Mouse (Mus musculus): ENCODE results near the gene 4930430A15Rik. TPM values are rescaled to one million over a fixed set of nuclear protein-coding genes. Genes with fewer than 3 reads are reported as not detected.

4930430A15Rik gene
- polyA plus RNA-seq (2014; fragmentation: Nextera tagmentation; extraction: Ambion mirVana): not detected in 2 replicates

DNA sequence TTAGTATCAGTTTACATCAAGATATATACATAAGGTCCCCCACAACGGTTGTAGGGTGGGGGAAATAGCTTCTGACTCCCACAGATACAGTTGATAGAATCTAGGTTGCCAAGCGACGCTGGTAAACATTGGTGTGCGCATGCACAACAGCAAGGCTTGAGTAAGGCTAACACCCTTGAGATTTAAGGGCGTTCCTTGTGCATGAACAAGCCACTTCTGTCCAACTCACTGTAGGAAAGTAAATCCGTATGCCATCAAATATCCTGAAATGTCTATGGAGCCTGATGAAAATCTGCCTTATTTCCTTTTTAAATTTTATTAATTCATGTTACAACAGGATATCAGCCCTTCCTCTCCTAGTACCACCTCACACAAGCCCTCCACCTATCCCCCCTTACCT, at the start of gene 4930430A15Rik:
Gene 4930430A15Rik, minus strand, starts transcription at position 101 of the 400 bp plus-strand sequence.
- Histone ChIP-seq H3K4me3 (ENCODE audit: low read depth, low read length) (no peak within 1 kb of the TSS), H3K9ac (ENCODE audit: low read depth, low read length) (no peak within 1 kb of the TSS), H3K4me1 (ENCODE audit: control insufficient read depth, insufficient read depth, low read length) (no peaks in the 10 kb centered on the region), H3K36me3 (ENCODE audit: control insufficient read depth, insufficient read depth, low read length) (no peaks in the 10 kb centered on the region), H3K27ac (replicated peaks; ENCODE audit: low read depth, low read length) (no peak within 1 kb of the TSS), H3K27me3 (replicated peaks; ENCODE audit: control insufficient read depth, insufficient read depth, low read length) (no peaks in the 10 kb centered on the region), H3K4me2 (ENCODE audit: low read depth, low read length) (no peak within 1 kb of the TSS), H3K9me3 (ENCODE audit: control insufficient read depth, low read length) (no peaks in the 10 kb centered on the region)
- ATAC-seq (ENCODE audit: low read depth) (no peak), DNase-seq (ENCODE audit: low spot score) (no peak)
- WGBS: 85% methylated on average over 6 of the region's 6 CpGs

DNA sequence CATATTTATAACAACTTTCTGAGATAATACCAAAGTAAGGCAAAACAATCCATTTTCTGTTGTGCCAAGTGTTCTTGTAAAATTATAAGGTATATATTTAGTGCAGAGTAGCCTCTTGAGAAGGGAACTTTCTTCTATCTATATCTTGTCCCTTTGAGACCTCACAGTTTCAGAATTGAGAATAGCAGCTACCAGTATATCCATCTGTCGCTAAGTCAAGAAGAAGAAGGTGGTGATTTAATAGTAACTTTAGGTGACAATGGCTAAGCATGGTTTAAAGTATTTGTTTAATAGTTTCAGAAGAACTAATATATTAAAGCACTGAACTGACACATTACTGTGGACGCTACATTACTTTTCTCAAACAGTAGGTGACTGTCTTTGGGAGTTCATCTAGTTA, 44.6 kb upstream of the 4930430A15Rik start, which contains the start of gene Olfr1277:
Gene Olfr1277, minus strand, starts transcription at position 101 of the 400 bp plus-strand sequence.
- Histone ChIP-seq H3K4me2 (ENCODE audit: low read depth, low read length) (no peak within 1 kb of the TSS), H3K9ac (ENCODE audit: low read depth, low read length) (no peak within 1 kb of the TSS), H3K36me3 (ENCODE audit: control insufficient read depth, insufficient read depth, low read length) (no peaks in the 10 kb centered on the region), H3K9me3 (ENCODE audit: control insufficient read depth, low read length) (no peaks in the 10 kb centered on the region), H3K27ac (replicated peaks; ENCODE audit: low read depth, low read length) (no peak within 1 kb of the TSS), H3K4me1 (ENCODE audit: control insufficient read depth, insufficient read depth, low read length) (no peaks in the 10 kb centered on the region), H3K4me3 (ENCODE audit: low read depth, low read length) (no peak within 1 kb of the TSS), H3K27me3 (replicated peaks; ENCODE audit: control insufficient read depth, insufficient read depth, low read length) (no peaks in the 10 kb centered on the region)
- ATAC-seq (ENCODE audit: low read depth) (no peak), DNase-seq (ENCODE audit: low spot score) (no peak)
- WGBS: 79% methylated on average over 2 of the region's 2 CpGs

DNA sequence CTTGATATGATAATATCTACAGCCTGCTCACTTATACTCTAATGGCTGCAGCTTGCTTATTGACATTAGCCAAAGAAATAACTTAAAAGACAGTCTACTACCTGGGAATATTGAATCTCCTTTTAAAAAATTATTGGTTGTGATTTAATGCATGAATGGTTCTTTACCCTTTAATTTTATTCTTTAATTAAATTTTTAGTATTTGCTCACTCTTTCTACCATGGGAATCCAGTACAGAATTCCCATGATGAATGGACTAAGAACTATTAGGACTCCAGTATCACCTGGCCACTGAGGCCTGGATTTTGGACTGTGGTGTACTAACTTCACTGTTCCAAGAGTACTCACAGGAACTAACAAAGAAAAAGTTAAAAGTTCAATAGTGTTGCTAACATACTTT, 24.8 kb upstream of the 4930430A15Rik start, which contains the start of gene Olfr1276:
Gene Olfr1276, plus strand, starts transcription at position 301 of the 400 bp plus-strand sequence.
- Histone ChIP-seq H3K9ac (ENCODE audit: low read depth, low read length) (no peak within 1 kb of the TSS), H3K36me3 (ENCODE audit: control insufficient read depth, insufficient read depth, low read length) (no peaks in the 10 kb centered on the region), H3K9me3 (ENCODE audit: control insufficient read depth, low read length) (no peaks in the 10 kb centered on the region), H3K4me3 (ENCODE audit: low read depth, low read length) (no peak within 1 kb of the TSS), H3K4me1 (ENCODE audit: control insufficient read depth, insufficient read depth, low read length) (no peaks in the 10 kb centered on the region), H3K27me3 (replicated peaks; ENCODE audit: control insufficient read depth, insufficient read depth, low read length) (no peaks in the 10 kb centered on the region), H3K27ac (replicated peaks; ENCODE audit: low read depth, low read length) (no peak within 1 kb of the TSS), H3K4me2 (ENCODE audit: low read depth, low read length) (no peak within 1 kb of the TSS)
- ATAC-seq (ENCODE audit: low read depth) (no peak), DNase-seq (ENCODE audit: low spot score) (no peak)

DNA sequence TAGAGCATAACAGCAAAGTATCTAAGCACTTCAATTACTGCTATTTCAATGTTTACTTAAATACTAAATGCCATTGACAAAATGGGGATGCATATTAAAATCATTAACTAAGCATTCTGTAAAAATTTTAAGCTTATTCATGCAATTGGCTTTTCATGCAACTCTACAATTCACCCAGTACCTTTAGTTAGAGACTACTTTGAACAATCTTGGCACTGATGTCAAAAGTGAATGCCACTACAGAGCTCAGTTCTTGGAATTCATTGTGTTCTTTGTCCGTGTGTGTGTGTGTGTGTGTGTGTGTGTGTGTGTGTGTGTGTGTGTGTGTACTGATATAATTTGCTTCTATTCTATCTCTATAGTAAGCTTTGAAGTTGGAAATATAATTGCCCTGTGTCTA, 5.8 kb upstream of the 4930430A15Rik start, which contains the start of gene Olfr1275:
Gene Olfr1275, minus strand, starts transcription at position 101 of the 400 bp plus-strand sequence.
- WGBS: 85% methylated on average over 1 of the region's 1 CpGs
- Histone ChIP-seq H3K4me1 (ENCODE audit: control insufficient read depth, insufficient read depth, low read length) (no peaks in the 10 kb centered on the region), H3K9ac (ENCODE audit: low read depth, low read length) (no peak within 1 kb of the TSS), H3K27me3 (replicated peaks; ENCODE audit: control insufficient read depth, insufficient read depth, low read length) (no peaks in the 10 kb centered on the region), H3K36me3 (ENCODE audit: control insufficient read depth, insufficient read depth, low read length) (no peaks in the 10 kb centered on the region), H3K4me2 (ENCODE audit: low read depth, low read length) (no peak within 1 kb of the TSS), H3K9me3 (ENCODE audit: control insufficient read depth, low read length) (no peaks in the 10 kb centered on the region), H3K4me3 (ENCODE audit: low read depth, low read length) (no peak within 1 kb of the TSS), H3K27ac (replicated peaks; ENCODE audit: low read depth, low read length) (no peak within 1 kb of the TSS)
- DNase-seq (ENCODE audit: low spot score) (no peak), ATAC-seq (ENCODE audit: low read depth) (no peak)

DNA sequence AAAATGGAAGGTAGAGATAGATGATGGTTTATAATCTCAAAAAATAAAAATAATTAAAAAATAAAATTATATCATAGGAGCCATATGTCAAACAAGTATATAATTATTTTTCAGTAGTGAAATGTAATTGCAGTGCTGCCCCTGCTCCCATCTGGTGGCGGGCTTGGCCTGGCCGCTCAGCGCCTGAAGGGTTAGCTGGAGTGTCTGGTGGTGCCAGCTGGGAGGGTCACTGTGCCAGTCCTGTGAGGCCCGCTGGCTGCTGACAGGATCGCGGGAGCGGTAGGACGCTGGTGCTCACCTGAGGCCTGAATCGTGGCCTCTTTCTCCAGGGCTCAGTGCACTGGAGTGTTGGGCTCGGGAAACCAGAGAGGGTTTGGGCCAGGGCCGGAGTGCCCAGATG, 47.3 kb downstream of the 4930430A15Rik start:
- H3K4me1 ChIP-seq (ENCODE audit: control insufficient read depth, insufficient read depth, low read length): no peaks in the 10 kb centered on the region
- WGBS: 93% methylated on average over 11 of the region's 11 CpGs
- H3K4me2 ChIP-seq (ENCODE audit: low read depth, low read length): no peak overlapping the region
- ATAC-seq (ENCODE audit: low read depth) (no peak), DNase-seq (ENCODE audit: low spot score) (no peak)
- H3K36me3 ChIP-seq (ENCODE audit: control insufficient read depth, insufficient read depth, low read length): no peaks in the 10 kb centered on the region
- H3K27ac ChIP-seq (replicated peaks; ENCODE audit: low read depth, low read length): no peak overlapping the region
- no peaks in the 10 kb centered on the region for H3K9me3 ChIP-seq (ENCODE audit: control insufficient read depth, low read length)
- no peak overlapping the region for H3K9ac ChIP-seq (ENCODE audit: low read depth, low read length)
- H3K4me3 ChIP-seq (ENCODE audit: low read depth, low read length): no peak overlapping the region
- no peaks in the 10 kb centered on the region for H3K27me3 ChIP-seq (replicated peaks; ENCODE audit: control insufficient read depth, insufficient read depth, low read length)

DNA sequence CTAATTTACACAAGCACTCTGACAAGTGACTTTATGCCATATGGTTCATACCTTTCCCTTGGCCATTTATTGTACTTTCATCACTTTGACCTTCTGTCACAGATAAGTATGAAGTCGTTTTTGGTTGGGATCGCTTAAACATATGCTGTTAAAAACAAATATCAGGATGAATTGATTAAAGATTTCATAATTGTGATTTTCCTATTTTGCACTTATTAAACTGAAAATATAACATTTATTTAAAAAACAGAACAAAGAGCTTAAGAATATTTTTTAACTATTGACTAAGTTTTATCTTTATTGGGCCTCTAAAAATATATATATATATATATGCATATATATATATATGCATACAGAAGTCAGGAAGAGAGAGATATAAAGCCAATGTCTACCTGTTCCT, 76.6 kb downstream of the 4930430A15Rik start, which contains the start of gene Gm15130:
Gene Gm15130, minus strand, starts transcription at position 101 of the 400 bp plus-strand sequence.
- WGBS: 72% methylated on average over 2 of the region's 2 CpGs
- Histone ChIP-seq H3K4me1 (ENCODE audit: control insufficient read depth, insufficient read depth, low read length) (no peaks in the 10 kb centered on the region), H3K27me3 (replicated peaks; ENCODE audit: control insufficient read depth, insufficient read depth, low read length) (no peaks in the 10 kb centered on the region), H3K9me3 (ENCODE audit: control insufficient read depth, low read length) (no peaks in the 10 kb centered on the region), H3K4me2 (ENCODE audit: low read depth, low read length) (no peak within 1 kb of the TSS), H3K9ac (ENCODE audit: low read depth, low read length) (no peak within 1 kb of the TSS), H3K36me3 (ENCODE audit: control insufficient read depth, insufficient read depth, low read length) (no peaks in the 10 kb centered on the region), H3K27ac (replicated peaks; ENCODE audit: low read depth, low read length) (no peak within 1 kb of the TSS), H3K4me3 (ENCODE audit: low read depth, low read length) (no peak within 1 kb of the TSS)
- ATAC-seq (ENCODE audit: low read depth) (no peak), DNase-seq (ENCODE audit: low spot score) (no peak)

DNA sequence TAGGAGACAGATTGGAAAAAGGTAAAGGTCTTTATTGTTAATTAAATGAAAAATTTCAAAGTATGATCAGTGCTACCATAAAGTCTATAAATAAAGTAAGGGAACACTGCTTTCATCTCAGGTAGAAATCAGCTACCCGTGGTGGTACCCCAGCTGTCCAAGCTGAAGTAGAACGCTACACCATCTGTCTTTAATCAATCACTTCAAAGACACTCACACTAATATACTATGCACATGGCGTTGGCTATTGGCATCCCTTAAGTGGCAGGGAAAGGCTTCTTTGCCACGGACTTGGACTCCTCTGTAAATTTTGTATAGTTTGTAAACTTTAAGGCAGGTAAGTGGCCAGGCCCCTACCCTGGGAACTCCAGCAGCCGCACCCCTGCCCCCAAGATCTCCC, 93.7 kb downstream of the 4930430A15Rik start:
- DNase-seq (ENCODE audit: low spot score) (no peak), ATAC-seq (ENCODE audit: low read depth) (no peak)
- Histone ChIP-seq H3K4me2 (ENCODE audit: low read depth, low read length) (no peak overlapping the region), H3K36me3 (ENCODE audit: control insufficient read depth, insufficient read depth, low read length) (no peaks in the 10 kb centered on the region), H3K4me3 (ENCODE audit: low read depth, low read length) (no peak overlapping the region), H3K27me3 (replicated peaks; ENCODE audit: control insufficient read depth, insufficient read depth, low read length) (no peaks in the 10 kb centered on the region), H3K4me1 (ENCODE audit: control insufficient read depth, insufficient read depth, low read length) (no peaks in the 10 kb centered on the region), H3K27ac (replicated peaks; ENCODE audit: low read depth, low read length) (no peak overlapping the region), H3K9ac (ENCODE audit: low read depth, low read length) (no peak overlapping the region), H3K9me3 (ENCODE audit: control insufficient read depth, low read length) (no peaks in the 10 kb centered on the region)
- WGBS: 34% methylated on average over 5 of the region's 5 CpGs

Other genes with a start within 250 kb of the 4930430A15Rik start
- gene Gm13941, start 123.6 kb downstream of the 4930430A15Rik start, polyA plus RNA-seq (2014; fragmentation: Nextera tagmentation; extraction: Ambion mirVana): not detected in 2 replicates
- not detected in 2 replicates for gene Gm15130, start 76.7 kb downstream of the 4930430A15Rik start, polyA plus RNA-seq (2014; fragmentation: Nextera tagmentation; extraction: Ambion mirVana)
- gene Olfr1275, start 5.7 kb upstream of the 4930430A15Rik start, polyA plus RNA-seq (2014; fragmentation: Nextera tagmentation; extraction: Ambion mirVana): not detected in 2 replicates
- gene Olfr1276, start 24.9 kb upstream of the 4930430A15Rik start, polyA plus RNA-seq (2014; fragmentation: Nextera tagmentation; extraction: Ambion mirVana): not detected in 2 replicates
- gene Olfr1277, start 44.5 kb upstream of the 4930430A15Rik start, polyA plus RNA-seq (2014; fragmentation: Nextera tagmentation; extraction: Ambion mirVana): not detected in 2 replicates
- gene Olfr1278, start 60.5 kb upstream of the 4930430A15Rik start, polyA plus RNA-seq (2014; fragmentation: Nextera tagmentation; extraction: Ambion mirVana): not detected in 2 replicates
- gene Olfr1279, start 71.0 kb upstream of the 4930430A15Rik start, polyA plus RNA-seq (2014; fragmentation: Nextera tagmentation; extraction: Ambion mirVana): not detected in 2 replicates
- gene Olfr1280, start 84.4 kb upstream of the 4930430A15Rik start, polyA plus RNA-seq (2014; fragmentation: Nextera tagmentation; extraction: Ambion mirVana): not detected in 2 replicates
- gene Olfr1281, start 96.9 kb upstream of the 4930430A15Rik start, polyA plus RNA-seq (2014; fragmentation: Nextera tagmentation; extraction: Ambion mirVana): not detected in 2 replicates
- not detected in 2 replicates for gene Olfr1282, start 106.5 kb upstream of the 4930430A15Rik start, polyA plus RNA-seq (2014; fragmentation: Nextera tagmentation; extraction: Ambion mirVana)
- gene Olfr1283, start 137.2 kb upstream of the 4930430A15Rik start, polyA plus RNA-seq (2014; fragmentation: Nextera tagmentation; extraction: Ambion mirVana): not detected in 2 replicates
- not detected in 2 replicates for gene Olfr1284, start 145.9 kb upstream of the 4930430A15Rik start, polyA plus RNA-seq (2014; fragmentation: Nextera tagmentation; extraction: Ambion mirVana)
- gene Olfr1286, start 193.5 kb upstream of the 4930430A15Rik start, polyA plus RNA-seq (2014; fragmentation: Nextera tagmentation; extraction: Ambion mirVana): not detected in 2 replicates
- not detected in 2 replicates for gene Olfr1287, start 219.5 kb upstream of the 4930430A15Rik start, polyA plus RNA-seq (2014; fragmentation: Nextera tagmentation; extraction: Ambion mirVana)
- gene Olfr1288, start 244.5 kb upstream of the 4930430A15Rik start, polyA plus RNA-seq (2014; fragmentation: Nextera tagmentation; extraction: Ambion mirVana): not detected in 2 replicates

All from embryonic facial prominence, embryonic 14.5 days (tissue).